Mouse (Mus musculus) brain, embryonic 14.5 days (tissue): ENCODE measurements around the gene Senp1.

Source experiments
- CTCF ChIP-seq: fragments of 200-500 bp; IDR thresholded peaks from 2 replicates; pipeline ENCODE4 v1.5.1; 2012; ENCODE audit warnings: inconsistent platforms, mild to moderate bottlenecking, moderate library complexity, borderline replicate concordance; ENCODE audit not compliant: insufficient read depth, insufficient read length; ENCODE audit errors: extremely low read depth
- POLR2A ChIP-seq: fragments of 200-500 bp; IDR thresholded peaks from 2 replicates; pipeline ENCODE4 v1.6.1; 2012; ENCODE audit warnings: mild to moderate bottlenecking, inconsistent platforms, borderline replicate concordance; ENCODE audit not compliant: poor library complexity, insufficient read depth, insufficient read length, severe bottlenecking; ENCODE audit errors: extremely low read depth

DNA sequence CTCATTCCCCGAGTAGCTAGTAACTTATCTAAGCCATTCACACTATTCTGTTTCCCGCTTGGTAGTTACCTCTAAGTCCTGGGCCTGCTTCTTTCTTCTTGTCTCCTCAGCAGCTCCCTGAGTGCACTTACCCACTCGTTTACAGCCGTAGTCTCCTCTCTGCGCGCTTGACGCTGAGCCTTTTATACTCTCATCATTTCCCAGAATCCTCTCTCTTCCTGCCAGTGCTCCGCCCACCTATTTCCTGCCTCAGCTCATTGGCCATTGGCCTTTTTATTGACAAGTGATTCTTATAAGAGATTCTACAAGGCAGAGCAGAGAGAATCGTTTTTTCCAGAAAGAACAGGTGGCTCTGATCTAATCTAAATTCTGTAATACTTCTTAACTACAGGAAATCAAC lies 5.0 kb upstream of the Senp1 start:
- TF ChIP-seq POLR2A (no peak), CTCF (no peak)
